Mouse (Mus musculus): Measurements from ENCODE around the gene Rpl35a.

- TF ChIP-seq GATA1 (IDR thresholded peaks at IDR 0.05; ENCODE audit: low read length) (no peak), TAL1 (IDR thresholded peaks at IDR 0.05; ENCODE audit: low read length) (no peak)
Observed at GRCm38 (mm10) chr16:33076078-33076477, 19.8 kb downstream of the Rpl35a start.
